Mouse (Mus musculus): ENCODE data around the gene Armcx5. TPM values are rescaled to one million over a fixed set of nuclear protein-coding genes. Genes with fewer than 3 reads are reported as not detected.
A peak's percentile ranks its signal among the peaks of the same experiment; 100 is the strongest.
"Not testable (repeated sequence)": the region's sequence is repeated elsewhere in the genome, so short reads cannot be mapped to it uniquely, and the experiment has no call there.

Gene Armcx5
- total RNA-seq (2021) = 10 to 100 TPM; 29.8 to 32.9 TPM
- long read RNA-seq, partial matches to known transcripts = 0 of 4 reads
- long read RNA-seq, other reads (novel, unspliced or antisense) = 0 of 4 reads

GRCm38 (mm10) chrX:135742304-135743055 lies at the start of gene Armcx5, which contains the start of gene Gprasp1:
Armcx5 (plus strand) TSS chrX:135742733.
Gprasp1 (plus strand) TSS chrX:135742733.
- DNase-seq (ENCODE audit: low spot score in 2 of 2) = peak; percentile 78 to 82

GRCm38 (mm10) chrX:135693633-135694032 lies 48.9 kb upstream of the Armcx5 start, which contains the start of gene Tcp11x2:
Tcp11x2 (minus strand) TSS chrX:135693790.
- no peak for DNase-seq (ENCODE audit: low spot score in 2 of 2)

- no peak for DNase-seq (ENCODE audit: low spot score in 2 of 2)
Observed at GRCm38 (mm10) chrX:135703111-135703510, 39.4 kb upstream of the Armcx5 start.

GRCm38 (mm10) chrX:135704349-135704748 lies 38.2 kb upstream of the Armcx5 start:
- DNase-seq (ENCODE audit: low spot score in 2 of 2) = no peak

GRCm38 (mm10) chrX:135712845-135713244 lies 29.7 kb upstream of the Armcx5 start:
- no peak for DNase-seq (ENCODE audit: low spot score in 2 of 2)

GRCm38 (mm10) chrX:135725161-135725560 lies 17.4 kb upstream of the Armcx5 start, which contains the start of gene Tmsb15a:
Tmsb15a (minus strand) TSS chrX:135725261.
- DNase-seq (ENCODE audit: low spot score in 2 of 2) = no peak

GRCm38 (mm10) chrX:135738730-135739520 lies 3.6 kb upstream of the Armcx5 start:
- no peak for DNase-seq (ENCODE audit: low spot score in 2 of 2)

- no peak for DNase-seq (ENCODE audit: low spot score in 2 of 2)
Observed at GRCm38 (mm10) chrX:135743056-135743355, 473 bp downstream of the Armcx5 start.

- DNase-seq (ENCODE audit: low spot score in 2 of 2) = not testable (repeated sequence)
Observed at GRCm38 (mm10) chrX:135745376-135745775, 2.8 kb downstream of the Armcx5 start.

GRCm38 (mm10) chrX:135752832-135753231 lies 10.3 kb downstream of the Armcx5 start:
- DNase-seq (ENCODE audit: low spot score in 2 of 2) = peak; percentile 77 to 79

GRCm38 (mm10) chrX:135761707-135762106 lies 19.2 kb downstream of the Armcx5 start:
- peak; percentile 26 to 51 for DNase-seq (ENCODE audit: low spot score in 2 of 2)

- no peak for DNase-seq (ENCODE audit: low spot score in 2 of 2)
Observed at GRCm38 (mm10) chrX:135768043-135768548, 25.6 kb downstream of the Armcx5 start.

- DNase-seq (ENCODE audit: low spot score in 2 of 2) = no peak
Observed at GRCm38 (mm10) chrX:135768565-135768964, 26.0 kb downstream of the Armcx5 start.

- no peak for DNase-seq (ENCODE audit: low spot score in 2 of 2)
Observed at GRCm38 (mm10) chrX:135791536-135791935, 49.0 kb downstream of the Armcx5 start.

GRCm38 (mm10) chrX:135792326-135792725 lies 49.8 kb downstream of the Armcx5 start:
- DNase-seq (ENCODE audit: low spot score in 2 of 2) = no peak

- DNase-seq (ENCODE audit: low spot score in 2 of 2) = peak; percentile 66 to 78
Observed at GRCm38 (mm10) chrX:135795591-135796304, 53.2 kb downstream of the Armcx5 start.

GRCm38 (mm10) chrX:135796305-135797211 lies 54.0 kb downstream of the Armcx5 start:
- peak; percentile 12 to 29 for DNase-seq (ENCODE audit: low spot score in 2 of 2)
